Mouse (Mus musculus) layer of hippocampus, postnatal 14 days (tissue): Measurements from ENCODE around the gene Zfp788. TPM values are rescaled to one million over a fixed set of nuclear protein-coding genes. Genes with fewer than 3 reads are reported as not detected.
"Not testable (repeated sequence)": the region's sequence is repeated elsewhere in the genome, so short reads cannot be mapped to it uniquely, and the experiment has no call there.

Experiments used
- DNase-seq, 2 experiments: peaks; one replicate each; pipeline ENCODE4 v3.0.0; 2021 to 2022; ENCODE audit warnings: low spot score in 2 of 2, mixed read lengths in 1 of 2
- long read RNA-seq, 2 experiments: library from polyadenylated mRNA; stranded (forward); transcript quantifications; one replicate each; pipeline ENCODE4 v2.0.0; 2021
- total RNA-seq, 2 experiments: library from RNA; stranded (reverse); gene quantifications; 2 replicates each; pipeline ENCODE4 v1.2.3; 2021

Gene Zfp788
- 10 to 100 TPM; 33.1 to 34.3 TPM for total RNA-seq
- long read RNA-seq, experiment 1, partial matches to known transcripts, result 0 of 10 reads
- long read RNA-seq, experiment 1, other reads (novel, unspliced or antisense), result 7 of 10 reads
- long read RNA-seq, experiment 2, partial matches to known transcripts, result 0 of 16 reads
- long read RNA-seq, experiment 2, other reads (novel, unspliced or antisense), result 12 of 16 reads

GRCm38 (mm10) chr7:41632409-41633220 is at the start of gene Zfp788:
Gene Zfp788, plus strand, starts transcription at chr7:41633203.
- peak; percentile 90 to 98 for DNase-seq

GRCm38 (mm10) chr7:41587831-41588230 is 45.2 kb upstream of the Zfp788 start:
- not testable (repeated sequence) for DNase-seq

- DNase-seq, result no peak
Observed at GRCm38 (mm10) chr7:41598615-41599014, 34.4 kb upstream of the Zfp788 start.

GRCm38 (mm10) chr7:41599034-41599813 is 33.8 kb upstream of the Zfp788 start, which contains the start of gene 2610021A01Rik:
Gene 2610021A01Rik, plus strand, starts transcription at chr7:41599230.
- peak; percentile 88 to 94 for DNase-seq

- DNase-seq, result no peak
Observed at GRCm38 (mm10) chr7:41599932-41600548, 33.0 kb upstream of the Zfp788 start.

GRCm38 (mm10) chr7:41611654-41612053 is 21.3 kb upstream of the Zfp788 start:
- DNase-seq, result no peak

- not testable (repeated sequence) for DNase-seq
Observed at GRCm38 (mm10) chr7:41616241-41616640, 16.8 kb upstream of the Zfp788 start.

- peak; percentile 95 to 97 for DNase-seq
Observed at GRCm38 (mm10) chr7:41633221-41633984, 400 bp downstream of the Zfp788 start.

- not testable (repeated sequence) for DNase-seq
Observed at GRCm38 (mm10) chr7:41674326-41674725, 41.3 kb downstream of the Zfp788 start.

Other genes starting within 250 kb of the Zfp788 start
- 10 to 100 TPM; 10.8 to 11.0 TPM for gene AI987944, start 239.8 kb upstream of the Zfp788 start, total RNA-seq
- gene Vmn2r57, start 184.5 kb upstream of the Zfp788 start, total RNA-seq, result under 1 TPM; 0.26 to 0.39 TPM
- gene Gm20449, start 133.8 kb upstream of the Zfp788 start, total RNA-seq, result under 1 TPM; 0.30 to 0.36 TPM
- 10 to 100 TPM; 10.9 to 11.2 TPM for gene AW146154, start 133.3 kb upstream of the Zfp788 start, total RNA-seq
- not detected for gene Gm6871, start 59.5 kb upstream of the Zfp788 start, total RNA-seq
- gene 2610021A01Rik, start 34.0 kb upstream of the Zfp788 start, total RNA-seq, result 10 to 100 TPM; 22.6 to 28.2 TPM
- not detected for gene Vmn2r58, start 239.5 kb downstream of the Zfp788 start, total RNA-seq